Mouse (Mus musculus): ENCODE measurements around the gene Katnb1.

Katnb1 gene

DNA sequence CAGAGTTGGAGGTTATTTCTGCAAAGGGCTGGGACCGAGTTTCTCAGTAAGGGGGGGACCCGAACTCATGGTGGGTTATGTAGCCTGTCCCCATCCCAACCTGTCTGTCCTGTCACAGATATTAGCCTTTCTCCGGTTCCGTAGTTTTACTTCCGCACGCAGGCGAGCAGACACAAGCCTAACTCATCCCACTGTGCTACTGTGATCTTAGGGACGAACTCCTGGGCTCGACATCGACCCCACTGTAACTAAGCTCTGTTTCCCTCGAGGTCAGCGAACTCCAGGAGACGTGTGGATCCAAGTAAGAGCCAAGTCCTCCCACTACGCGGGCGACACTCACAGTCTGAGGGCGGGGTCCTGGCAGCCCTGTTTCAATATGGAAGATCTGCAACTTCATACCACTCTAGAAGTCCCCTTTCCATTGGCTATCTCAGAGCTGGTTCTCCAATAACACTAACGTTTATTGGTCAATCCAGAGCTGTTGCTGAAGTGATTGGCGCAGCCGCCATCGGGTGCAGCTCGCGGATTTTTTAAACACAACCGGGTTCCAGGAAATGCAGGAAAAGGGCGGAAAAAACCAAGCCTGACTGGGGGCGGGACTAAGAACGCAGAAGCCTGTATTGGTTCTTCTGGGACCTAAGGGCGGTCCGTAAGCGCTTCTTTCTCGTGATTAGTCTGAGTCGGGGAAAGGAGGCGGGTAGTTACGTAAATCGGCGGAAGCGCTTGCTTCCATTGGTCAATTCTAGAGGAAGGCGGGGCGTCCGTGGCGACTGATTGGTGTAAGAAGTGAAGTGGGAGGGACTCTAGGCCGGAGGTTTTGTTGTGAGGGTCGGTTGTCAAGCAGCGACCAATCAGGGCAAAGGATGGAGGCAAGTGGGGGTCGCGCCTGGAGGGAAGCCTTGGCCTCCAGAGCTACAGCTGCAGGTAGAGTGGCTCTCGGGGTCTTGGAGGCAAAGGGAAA is at the start of gene Katnb1:
Katnb1 (plus strand) TSS at position 806 of the 961 bp plus-strand sequence.
- DNase-seq (ENCODE audit: low spot score): peak; percentile 100

DNA sequence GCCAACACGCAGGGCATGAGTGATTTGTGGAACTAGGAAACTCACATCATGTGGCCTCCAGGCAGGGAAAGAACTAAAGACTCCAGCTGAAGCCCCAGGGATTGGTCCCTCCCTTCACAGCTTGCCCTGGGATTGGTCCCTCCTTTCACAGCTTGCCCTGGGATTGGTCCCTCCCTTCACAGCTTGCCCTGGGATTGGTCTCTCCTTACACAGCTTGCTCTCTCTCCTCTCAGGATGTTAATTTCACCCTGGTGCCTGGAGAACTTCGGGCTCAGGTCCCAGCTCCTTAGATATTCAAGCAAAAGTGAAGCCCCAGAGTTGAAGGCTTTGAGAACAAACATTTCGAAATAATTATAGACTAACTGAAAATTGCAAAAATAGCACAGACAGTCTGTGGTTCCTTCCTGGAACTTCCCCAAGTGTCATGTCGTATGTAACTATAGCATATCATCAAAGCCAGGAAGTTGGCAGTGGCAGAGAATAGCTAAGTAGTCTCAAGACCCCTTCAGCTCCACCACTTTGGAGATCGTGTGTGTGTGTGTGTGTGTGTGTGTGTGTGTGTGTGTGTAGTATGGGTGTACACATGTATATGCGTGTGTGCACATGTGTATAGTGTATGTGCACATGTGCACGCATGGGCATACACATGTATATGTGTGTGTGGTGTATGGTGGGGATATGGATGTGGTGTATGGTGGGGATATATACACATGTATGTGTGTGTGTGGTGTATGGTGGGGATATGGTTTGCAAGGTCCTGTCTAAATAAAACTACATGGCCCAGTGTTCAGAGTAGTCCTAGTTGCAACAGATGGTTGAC is 43.7 kb upstream of the Katnb1 start:
- peak; percentile 35 for DNase-seq (ENCODE audit: low spot score)

DNA sequence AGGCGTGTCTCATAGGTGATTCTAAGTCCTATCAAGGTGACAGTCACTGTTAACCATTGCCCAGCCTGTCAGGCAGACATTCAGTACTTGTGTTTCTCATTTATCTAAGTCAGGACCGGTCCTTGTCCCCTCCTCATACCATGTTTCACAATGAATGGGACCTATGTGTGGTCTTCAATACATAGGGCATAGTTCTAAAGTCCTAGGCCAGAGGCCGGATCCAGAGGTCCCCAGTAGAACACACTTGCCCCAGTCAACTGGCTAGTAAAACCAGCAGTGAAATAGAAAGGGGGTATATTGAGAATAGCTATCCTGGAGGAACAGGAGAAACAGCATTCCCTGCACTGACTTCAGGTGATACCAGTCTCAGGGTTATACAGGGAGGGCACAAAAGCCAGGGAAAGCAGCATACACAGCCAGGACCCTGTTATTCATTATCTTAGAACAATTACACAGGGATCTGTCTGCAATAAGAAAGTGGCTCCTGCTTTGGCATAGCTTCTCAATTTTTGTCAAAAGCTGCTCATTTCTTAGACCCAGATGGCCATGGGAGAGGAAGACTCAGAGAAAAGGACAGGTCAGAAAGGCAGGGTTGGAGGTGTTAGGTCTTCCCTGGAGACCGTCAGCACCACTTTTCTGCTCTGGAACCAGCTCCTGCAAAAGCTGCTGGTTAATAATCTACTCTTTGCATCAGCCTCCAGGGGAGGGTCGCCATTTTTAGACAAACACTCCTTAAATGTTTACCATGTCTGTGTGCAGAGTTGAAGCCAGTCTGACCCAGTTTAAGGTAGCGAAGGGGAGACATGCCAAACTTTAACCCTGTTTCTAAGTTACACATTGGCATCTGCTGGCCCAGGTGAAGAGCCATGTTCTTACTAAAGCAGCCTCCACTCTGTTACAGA is 38.9 kb upstream of the Katnb1 start:
- no peak for DNase-seq (ENCODE audit: low spot score)

DNA sequence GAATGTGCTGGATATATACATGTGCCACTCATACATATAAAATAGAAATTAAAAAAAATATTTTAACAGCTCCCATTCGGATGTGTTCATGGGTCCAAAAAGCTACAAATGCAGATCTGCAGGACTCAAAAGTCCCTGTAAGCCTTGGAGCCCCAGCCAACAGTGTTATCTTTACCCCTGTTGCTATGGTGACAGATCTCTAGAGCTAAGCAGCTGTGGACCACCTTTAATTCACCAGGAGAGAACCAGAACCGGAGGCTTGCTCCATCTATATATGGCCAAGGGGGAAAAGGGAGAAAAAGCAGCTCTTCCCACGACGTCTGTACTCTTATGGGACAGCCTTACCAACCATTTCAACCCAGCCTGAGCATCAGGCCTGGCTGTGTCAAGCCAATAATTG is 36.2 kb upstream of the Katnb1 start:
- DNase-seq (ENCODE audit: low spot score): no peak

DNA sequence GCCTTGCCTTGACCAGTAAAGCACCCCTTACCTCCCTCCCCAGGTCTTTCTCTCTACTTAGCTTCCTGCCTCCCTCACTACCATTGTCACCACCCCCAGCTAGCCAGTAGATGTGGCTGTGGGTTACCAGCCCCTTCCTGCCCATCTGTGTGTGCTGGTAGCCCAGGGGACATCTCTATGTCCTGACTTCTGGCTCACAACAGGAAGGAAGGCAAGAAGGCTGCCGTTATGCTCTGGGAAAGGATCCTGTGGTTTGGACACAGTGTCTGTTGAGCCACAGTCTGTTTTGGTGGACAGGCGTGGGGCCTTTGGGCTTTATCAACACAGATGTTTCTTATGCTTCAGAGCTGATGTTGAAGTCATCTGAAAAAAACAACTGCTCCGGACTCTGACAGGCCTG is 34.0 kb upstream of the Katnb1 start:
- no peak for DNase-seq (ENCODE audit: low spot score)

DNA sequence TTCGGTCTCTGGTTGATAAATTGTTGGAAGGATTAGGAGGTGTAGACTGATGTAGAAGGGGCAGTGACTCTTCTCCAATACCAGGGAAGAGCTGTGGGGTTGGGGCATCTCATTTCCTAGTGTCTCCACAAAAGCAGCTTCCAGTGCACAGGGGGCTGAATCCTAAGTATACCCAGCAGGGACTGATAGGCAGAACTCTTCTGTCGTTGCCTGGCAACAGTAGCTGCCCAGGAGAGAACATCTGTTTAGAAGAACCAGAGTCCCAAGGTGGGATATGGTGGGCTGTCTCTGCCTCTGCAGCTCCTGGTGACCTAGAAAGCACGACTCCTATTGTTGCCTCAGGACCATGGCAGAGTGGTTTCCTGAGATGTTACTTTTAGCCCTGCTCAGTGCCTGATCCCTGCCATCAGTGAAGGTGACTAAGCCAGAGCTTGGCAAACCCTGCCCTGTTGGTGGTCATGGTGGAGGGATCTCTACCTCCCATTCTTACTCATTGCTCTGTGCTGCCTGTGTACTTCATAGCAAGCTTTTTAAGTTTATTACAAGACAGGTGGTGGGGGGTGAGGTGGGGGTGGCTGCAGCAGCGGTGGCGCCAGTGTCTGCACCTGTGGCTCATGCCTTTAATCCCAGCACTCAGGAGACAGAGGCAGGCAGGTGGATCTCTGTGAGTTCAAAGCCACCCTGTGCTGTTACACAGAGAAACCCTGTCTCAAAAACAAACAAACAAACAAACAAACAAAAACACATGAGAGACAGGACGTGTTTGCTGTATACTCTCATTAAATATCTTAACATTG is 32.9 kb upstream of the Katnb1 start:
- DNase-seq (ENCODE audit: low spot score): no peak

DNA sequence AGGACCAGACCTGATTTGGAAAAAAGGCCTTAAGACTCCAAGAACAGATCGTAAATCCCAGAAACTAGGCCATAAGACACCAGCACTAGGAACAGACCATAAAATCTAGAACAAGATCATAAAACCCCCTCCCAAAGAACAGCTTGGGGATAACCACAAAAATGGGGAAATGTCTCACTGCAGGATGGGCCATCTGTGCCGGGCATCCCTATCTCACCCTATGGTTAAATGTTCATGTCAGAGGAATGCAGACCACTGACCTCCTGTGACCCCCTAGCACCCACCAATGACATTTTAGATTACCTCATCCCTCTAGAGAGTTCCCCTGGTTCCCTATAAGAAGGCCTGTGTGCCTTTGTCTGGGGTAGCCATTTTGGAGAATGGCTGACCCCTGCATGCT is 31.4 kb upstream of the Katnb1 start:
- no peak for DNase-seq (ENCODE audit: low spot score)

DNA sequence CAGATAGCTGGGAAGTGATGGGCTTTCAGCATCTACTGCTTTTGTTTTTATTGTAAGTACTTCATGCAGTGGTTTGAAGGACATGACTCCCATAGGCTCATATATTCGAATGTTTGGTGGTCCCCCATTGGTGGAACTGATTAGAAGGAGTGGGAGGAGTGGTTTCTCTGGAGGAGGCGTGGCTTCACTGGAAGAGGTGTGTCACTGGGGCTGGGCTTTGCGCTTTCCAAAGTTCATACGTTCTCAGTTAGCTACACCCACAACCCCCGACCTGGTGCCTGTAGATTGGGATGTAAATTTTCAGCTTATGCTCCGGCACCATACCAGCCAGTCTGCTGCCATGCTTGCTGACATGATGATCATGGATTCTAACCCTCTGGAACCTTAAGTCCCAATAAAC is 26.5 kb upstream of the Katnb1 start:
- DNase-seq (ENCODE audit: low spot score): no peak

DNA sequence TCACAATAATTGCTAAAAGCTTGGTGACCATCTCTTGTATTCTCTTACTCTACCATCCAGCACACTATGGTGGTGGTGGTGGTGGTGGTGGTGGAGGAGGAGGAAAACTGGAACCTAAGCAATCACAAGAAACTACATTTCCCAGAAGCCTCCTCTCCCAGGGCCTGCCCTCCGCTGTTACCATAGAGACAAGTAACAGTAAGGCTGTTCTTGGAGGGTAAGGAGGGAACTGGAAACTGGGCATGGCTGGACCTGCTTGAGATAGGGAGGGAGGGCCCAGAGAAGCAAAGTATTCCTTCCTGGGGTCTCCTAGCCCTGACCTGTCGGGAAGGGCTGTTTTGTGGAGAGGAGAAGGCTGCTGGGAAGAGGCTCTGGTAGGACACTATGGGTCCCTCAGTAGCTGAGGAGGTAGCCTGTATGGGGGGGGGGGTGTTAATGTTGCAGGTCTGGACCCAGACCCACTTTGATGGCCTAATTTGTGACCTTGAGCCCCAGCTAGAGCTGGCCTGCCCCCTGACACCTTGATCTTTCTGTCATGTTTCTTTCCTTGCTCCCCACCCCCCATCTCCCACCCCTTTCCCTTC is 26.0 kb upstream of the Katnb1 start, which contains the start of gene Drc7:
Drc7 (plus strand) TSS at position 177 of the 584 bp plus-strand sequence.
- DNase-seq (ENCODE audit: low spot score): peak; percentile 53

DNA sequence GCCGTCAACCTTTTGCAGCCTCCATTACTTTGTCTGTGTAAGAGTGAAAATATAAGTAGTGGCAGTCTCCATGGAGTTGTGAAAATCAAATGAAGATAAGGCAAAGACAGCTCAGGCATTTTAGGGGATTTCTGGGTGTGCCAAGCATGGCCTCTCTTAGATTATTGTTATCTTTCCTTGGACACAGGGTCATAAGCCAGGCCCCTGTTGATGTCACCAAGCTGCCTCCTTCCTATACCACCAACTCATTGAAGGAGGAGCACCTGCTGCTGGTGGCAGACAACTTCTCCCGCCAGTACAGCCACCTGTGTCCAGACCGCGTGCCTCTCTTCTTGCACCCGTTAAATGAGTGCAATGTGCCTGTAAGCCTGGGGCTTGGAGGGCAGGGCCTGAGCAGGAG is 24.6 kb upstream of the Katnb1 start:
- no peak for DNase-seq (ENCODE audit: low spot score)

DNA sequence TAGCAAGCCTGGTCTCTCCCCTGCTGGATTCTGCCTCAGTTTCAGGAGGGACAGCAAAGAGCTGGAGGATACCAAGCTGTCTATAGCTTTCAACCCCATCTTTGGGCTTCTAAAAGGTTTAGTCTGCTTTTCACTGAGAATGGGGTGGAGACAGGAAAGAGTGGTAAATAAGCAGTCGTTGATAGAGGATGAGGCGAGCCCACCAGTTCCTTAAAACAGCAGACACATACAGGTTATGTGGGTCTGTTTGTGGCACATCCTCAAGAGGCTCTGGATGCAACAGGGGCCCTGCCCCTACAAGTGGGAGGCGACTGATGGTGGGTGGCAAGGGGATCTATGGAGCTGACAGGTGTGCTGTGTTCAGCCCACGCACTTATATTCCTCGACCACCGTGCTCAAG is 22.3 kb upstream of the Katnb1 start:
- no peak for DNase-seq (ENCODE audit: low spot score)

DNA sequence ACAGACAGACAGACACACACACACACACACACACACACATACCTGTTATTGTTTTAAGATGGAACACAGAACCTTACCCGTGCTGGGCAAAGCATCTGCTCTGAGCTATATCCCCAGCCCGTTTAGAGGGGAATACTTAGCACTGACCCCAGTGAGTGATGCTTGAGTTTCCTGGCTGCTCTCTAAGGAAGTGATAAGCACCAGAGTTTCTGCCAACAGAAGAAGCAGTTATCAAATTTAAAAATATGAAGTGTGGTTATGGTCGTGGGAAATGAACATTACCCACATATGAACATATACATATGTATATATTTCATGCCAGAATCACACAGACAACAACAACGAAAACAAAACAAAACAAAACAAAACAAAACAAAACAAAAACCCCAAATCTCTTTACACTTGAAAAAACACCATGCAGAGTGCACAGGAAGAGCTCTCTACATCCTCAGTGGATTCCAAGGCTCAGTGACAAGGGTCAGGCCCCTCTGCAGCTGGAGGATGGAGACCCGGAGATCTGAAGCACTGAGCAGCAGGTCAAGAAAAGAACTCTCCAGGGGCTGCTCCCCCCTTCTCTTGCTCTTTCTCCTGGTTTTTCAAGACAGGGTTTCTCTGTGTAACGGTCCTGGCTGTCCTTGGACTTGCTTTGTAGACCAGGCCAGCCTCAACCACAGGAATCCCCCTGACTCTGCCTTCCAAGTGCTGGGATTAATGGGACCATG is 21.0 kb upstream of the Katnb1 start:
- no peak for DNase-seq (ENCODE audit: low spot score)

DNA sequence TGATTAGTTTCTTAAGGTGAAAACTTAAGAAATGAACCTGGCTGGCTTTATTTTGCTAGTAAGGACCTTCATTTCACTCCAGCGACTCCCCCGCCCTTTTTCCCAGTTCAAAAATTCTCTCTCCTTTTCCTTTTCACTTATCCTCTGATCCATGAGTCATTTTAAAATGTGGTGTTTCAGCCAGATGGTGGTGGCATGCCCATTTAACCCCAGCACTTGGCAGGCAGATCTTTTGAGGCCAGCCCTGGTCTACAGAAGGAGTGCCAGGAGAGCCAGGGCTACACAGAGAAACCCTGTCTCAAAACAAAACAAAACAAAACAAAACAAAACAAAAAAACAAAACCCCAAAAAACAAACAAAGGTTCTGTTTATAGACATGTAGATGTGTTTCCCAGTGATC is 16.5 kb upstream of the Katnb1 start:
- no peak for DNase-seq (ENCODE audit: low spot score)

DNA sequence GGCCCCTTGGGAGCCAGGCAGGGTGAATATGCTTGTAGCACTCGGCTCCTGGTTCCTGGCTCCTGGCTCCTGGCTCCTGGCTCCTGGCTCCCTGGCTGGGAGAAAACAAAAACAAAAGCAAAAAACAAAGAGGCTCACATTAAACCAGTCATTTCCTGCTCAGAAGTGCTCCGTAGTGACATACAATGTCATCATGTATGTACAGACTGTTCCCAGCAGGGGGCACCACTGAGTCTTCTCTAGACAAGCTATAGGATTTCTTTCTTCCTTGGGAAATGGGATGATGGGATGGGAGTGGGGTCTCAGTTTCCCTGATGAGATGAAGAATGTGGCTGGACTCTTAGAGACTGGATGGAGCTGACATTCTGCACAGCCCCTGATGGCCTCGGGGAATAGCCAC is 13.4 kb upstream of the Katnb1 start:
- peak; percentile 72 for DNase-seq (ENCODE audit: low spot score)

DNA sequence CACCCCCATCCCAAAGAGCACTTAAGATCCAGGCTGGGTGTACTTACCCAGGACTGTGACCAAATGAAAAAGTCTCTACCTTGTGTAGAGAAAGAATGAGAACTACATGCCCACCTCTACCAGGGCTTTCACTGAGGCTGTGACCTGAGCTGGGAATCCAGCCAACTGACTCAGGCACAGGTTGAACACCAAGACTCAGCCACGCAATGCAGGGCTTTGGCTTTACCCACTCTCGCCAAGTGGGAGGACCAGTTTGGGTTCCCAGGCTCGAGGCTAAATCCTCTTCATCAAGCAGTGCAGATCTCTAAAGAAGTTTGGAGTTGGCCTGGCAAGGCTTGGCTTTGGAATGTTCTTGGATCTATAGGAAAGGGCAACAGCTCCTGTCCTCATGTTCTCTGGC is 5.5 kb upstream of the Katnb1 start:
- DNase-seq (ENCODE audit: low spot score): no peak

DNA sequence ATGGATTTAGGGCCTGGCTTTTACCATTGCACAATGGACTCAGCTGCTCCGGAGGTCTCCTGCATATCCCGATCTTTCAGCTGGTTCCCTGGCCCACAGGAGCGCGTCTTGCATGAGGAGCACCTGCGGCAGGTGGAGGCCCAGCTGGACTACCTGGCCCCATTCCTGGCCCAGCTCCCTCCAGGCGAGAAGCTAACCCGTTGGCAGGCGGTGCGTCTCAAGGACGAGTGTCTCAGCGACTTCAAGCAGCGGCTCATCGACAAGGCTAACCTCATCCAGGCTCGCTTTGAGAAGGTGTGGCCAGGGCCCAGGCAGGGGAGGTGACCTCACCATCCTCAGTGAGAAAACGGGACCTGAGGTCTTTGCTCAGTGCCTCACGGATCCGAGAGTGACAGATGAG is 4.8 kb upstream of the Katnb1 start:
- no peak for DNase-seq (ENCODE audit: low spot score)

DNA sequence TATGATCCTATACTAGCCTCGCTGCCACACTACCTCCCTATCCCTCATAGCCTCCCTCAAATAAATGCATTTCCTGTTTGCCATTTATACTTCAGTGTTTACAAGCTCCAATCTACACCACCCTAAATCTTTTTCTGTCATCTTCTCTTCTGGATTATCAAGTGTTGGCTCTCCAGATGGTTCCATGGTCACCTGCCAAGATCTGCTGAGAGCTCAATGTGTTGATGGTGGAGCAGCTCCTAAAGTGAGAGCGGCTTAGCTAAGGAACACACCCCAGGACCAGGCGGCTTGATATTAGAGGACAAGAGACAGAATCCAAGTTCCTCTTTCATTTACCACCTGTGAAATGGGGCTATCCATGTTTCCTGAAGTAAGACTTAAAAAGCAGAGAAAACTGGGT is 2.9 kb upstream of the Katnb1 start:
- DNase-seq (ENCODE audit: low spot score): no peak

DNA sequence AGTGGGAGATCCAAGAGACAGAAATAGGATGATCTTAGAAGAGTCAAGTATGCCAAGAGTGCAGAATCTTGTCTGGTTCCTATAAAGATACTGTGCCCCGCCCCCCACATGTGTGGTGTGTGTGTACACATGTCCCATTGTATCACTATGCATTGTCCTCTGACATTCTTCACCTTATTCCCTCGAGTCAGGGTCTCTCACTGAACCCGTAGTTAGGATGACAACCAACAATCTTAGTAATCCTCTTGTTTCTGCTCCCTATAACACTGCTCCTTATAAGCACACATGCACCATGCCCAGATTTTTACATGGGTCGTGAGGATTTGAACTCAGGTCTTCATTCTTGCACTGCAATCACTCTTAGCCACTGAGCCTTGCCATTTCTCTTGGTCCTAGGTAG is 1.7 kb upstream of the Katnb1 start:
- DNase-seq (ENCODE audit: low spot score): no peak

DNA sequence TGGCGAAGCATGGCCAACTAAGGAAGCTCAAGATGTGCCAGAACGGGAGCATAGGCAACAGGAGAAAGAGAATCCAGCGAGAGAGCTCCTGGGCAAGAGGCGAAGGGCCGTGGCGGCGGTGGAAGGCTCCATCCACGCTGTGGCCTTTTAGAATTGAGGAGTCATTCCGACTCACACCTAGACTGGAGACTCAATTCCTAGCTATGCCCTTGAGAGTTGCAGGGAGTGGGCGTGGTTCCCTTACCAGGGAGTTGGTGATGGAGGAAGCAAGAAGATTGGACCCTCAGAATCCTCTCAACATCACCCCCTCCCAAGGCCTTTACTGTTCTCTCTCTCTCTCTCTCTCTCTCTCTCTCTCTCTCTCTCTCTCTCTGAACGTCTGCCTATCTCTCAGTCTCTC is 664 bp downstream of the Katnb1 start:
- no peak for DNase-seq (ENCODE audit: low spot score)

DNA sequence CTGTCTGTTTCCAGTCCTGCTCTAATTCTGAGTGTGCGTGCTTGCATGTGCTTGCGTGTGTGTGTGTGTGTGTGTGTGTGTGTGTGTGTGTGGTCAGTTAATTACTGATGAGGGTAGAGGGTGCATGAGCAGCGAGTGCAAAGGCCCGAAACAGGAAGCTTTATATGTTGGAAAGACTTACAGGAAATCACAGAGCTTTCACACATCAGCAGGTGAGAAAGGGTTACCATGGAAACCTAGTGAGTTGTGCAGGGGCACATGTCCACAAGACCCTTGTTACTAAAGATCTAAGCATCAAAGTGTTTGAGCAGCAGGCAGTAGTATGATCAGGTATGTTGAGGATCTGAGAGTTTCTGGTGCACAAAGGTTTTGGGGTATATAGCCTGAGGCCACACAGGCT is 3.3 kb downstream of the Katnb1 start:
- DNase-seq (ENCODE audit: low spot score): no peak

Measured in retina, embryonic 14.5 days (tissue).